Mouse (Mus musculus) T-helper 2 cell (primary cell): ENCODE data around the gene Pfdn5.

ENCODE experiments used
- in situ Hi-C: fragments of 300-600 bp; cut with MboI, MseI; formaldehyde crosslinking; loops from one replicate; pipeline ENCODE4 v1.15.1; 2025; ENCODE audit warnings: high pct_unique_total_duplicates

Gene Pfdn5

GRCm38 (mm10) chr15:102326022-102326576, at the start of gene Pfdn5:
TSS of gene Pfdn5 (plus strand) at chr15:102326116.
- in situ Hi-C loops: no loop called here

GRCm38 (mm10) chr15:102278726-102279091, 47.2 kb upstream of the Pfdn5 start:
- in situ Hi-C loops: no loop called here

- in situ Hi-C loops: no loop called here
These were observed 46.7 kb upstream of the Pfdn5 start, which contains the start of gene Mfsd5 for GRCm38 (mm10) chr15:102279092-102279782. TSS of gene Mfsd5 (plus strand) at chr15:102279454.

- in situ Hi-C loops: no loop called here
These were observed 46.0 kb upstream of the Pfdn5 start for GRCm38 (mm10) chr15:102279783-102280520.

GRCm38 (mm10) chr15:102280623-102281022, 45.3 kb upstream of the Pfdn5 start:
- in situ Hi-C loops: no loop called here

GRCm38 (mm10) chr15:102282463-102283292, 43.2 kb upstream of the Pfdn5 start:
- in situ Hi-C loops: no loop called here

- in situ Hi-C loops: no loop called here
These were observed 42.3 kb upstream of the Pfdn5 start for GRCm38 (mm10) chr15:102283648-102284047.

GRCm38 (mm10) chr15:102287395-102287794, 38.5 kb upstream of the Pfdn5 start:
- in situ Hi-C loops: no loop called here

- in situ Hi-C loops: no loop called here
These were observed 30.1 kb upstream of the Pfdn5 start, which contains the start of gene Espl1 for GRCm38 (mm10) chr15:102295633-102296367. TSS of gene Espl1 (plus strand) at chr15:102296266.

- in situ Hi-C loops: no loop called here
These were observed 29.4 kb upstream of the Pfdn5 start for GRCm38 (mm10) chr15:102296368-102297006.

GRCm38 (mm10) chr15:102302542-102302941, 23.4 kb upstream of the Pfdn5 start:
- in situ Hi-C loops: no loop called here

- in situ Hi-C loops: no loop called here
These were observed 17.2 kb upstream of the Pfdn5 start for GRCm38 (mm10) chr15:102308717-102309116.

GRCm38 (mm10) chr15:102310074-102310845, 15.7 kb upstream of the Pfdn5 start:
- in situ Hi-C loops: loop anchor here (10.0 kb wide), 1 partner anchor 215 kb away; no protein-coding TSS in a partner anchor

GRCm38 (mm10) chr15:102311489-102311888, 14.4 kb upstream of the Pfdn5 start:
- in situ Hi-C loops: loop anchor here (10.0 kb wide), 1 partner anchor 217 kb away; no protein-coding TSS in a partner anchor

- in situ Hi-C loops: loop anchor here (10.0 kb wide), 1 partner anchor 220 kb away; no protein-coding TSS in a partner anchor
These were observed 10.6 kb upstream of the Pfdn5 start for GRCm38 (mm10) chr15:102315292-102315691.

- in situ Hi-C loops: loop anchor here (10.0 kb wide), 1 partner anchor 221 kb away; no protein-coding TSS in a partner anchor
These were observed 9.7 kb upstream of the Pfdn5 start for GRCm38 (mm10) chr15:102316263-102316662.

GRCm38 (mm10) chr15:102324654-102325473, 1.1 kb upstream of the Pfdn5 start:
- in situ Hi-C loops: no loop called here

GRCm38 (mm10) chr15:102326892-102327291, 976 bp downstream of the Pfdn5 start:
- in situ Hi-C loops: no loop called here

- in situ Hi-C loops: no loop called here
These were observed 5.7 kb downstream of the Pfdn5 start, which contains the start of gene Myg1 for GRCm38 (mm10) chr15:102331610-102332015. TSS of gene Myg1 (plus strand) at chr15:102331709.
